Mouse (Mus musculus) intestine, embryonic 16.5 days (tissue): ENCODE measurements around the gene Kmt2d. TPM values are rescaled to one million over a fixed set of nuclear protein-coding genes. Genes with fewer than 3 reads are reported as not detected.
A peak's percentile ranks its signal among the peaks of the same experiment; 100 is the strongest.

ENCODE experiments used
- ATAC-seq: fragments of 200-750 bp; cut with Nextera tagmentation; 2 replicates; pipeline ENCODE4 v1.8.0; 2017; ENCODE audit warnings: moderate TSS enrichment, moderate library complexity
- H3K27ac ChIP-seq: fragments of 300-500 bp; sonication (generic); 2 replicates; pipeline ENCODE4 v1.5.1; 2014; ENCODE audit warnings: mild to moderate bottlenecking, low read length
- H3K27me3 ChIP-seq: fragments of 300-500 bp; sonication (generic); replicated peaks from 2 replicates; pipeline ENCODE4 v1.6.1; 2014; ENCODE audit warnings: low read length, control low read depth, mixed read lengths; ENCODE audit not compliant: control insufficient read depth, insufficient read depth
- H3K36me3 ChIP-seq: fragments of 300-500 bp; sonication (generic); 2 replicates; pipeline ENCODE4 v1.6.1; 2014; ENCODE audit warnings: low read length, control low read depth; ENCODE audit not compliant: control insufficient read depth, insufficient read depth
- H3K4me1 ChIP-seq: fragments of 300-500 bp; sonication (generic); 2 replicates; pipeline ENCODE4 v1.6.1; 2014; ENCODE audit warnings: low read length, control low read depth, mixed read lengths; ENCODE audit not compliant: control insufficient read depth, insufficient read depth
- H3K4me2 ChIP-seq: fragments of 300-500 bp; sonication (generic); 2 replicates; pipeline ENCODE4 v1.6.1; 2014; ENCODE audit warnings: low read depth, low read length, control low read depth
- H3K4me3 ChIP-seq: fragments of 300-500 bp; sonication (generic); 2 replicates; pipeline ENCODE4 v1.5.1; 2014; ENCODE audit warnings: mild to moderate bottlenecking, low read length
- H3K9ac ChIP-seq: fragments of 300-500 bp; sonication (generic); 2 replicates; pipeline ENCODE4 v1.6.1; 2014; ENCODE audit warnings: low read depth, low read length
- H3K9me3 ChIP-seq: fragments of 300-500 bp; sonication (generic); 2 replicates; pipeline ENCODE4 v1.6.1; 2016; ENCODE audit warnings: low read length, control low read depth; ENCODE audit not compliant: control insufficient read depth
- WGBS: fragments of 180-500 bp; shearing (Covaris S2); extraction: QIAGEN DNeasy Blood & Tissue Kit; methylation state at CpG from one replicate; pipeline ENCODE4 v1.1.7; 2014; 5-methylcytosine and 5-hydroxymethylcytosine counted together
- polyA plus RNA-seq: library from polyadenylated mRNA; unstranded; fragments of >200 nt; fragmentation: Nextera tagmentation; extraction: Ambion mirVana; gene quantifications from 2 replicates; pipeline ENCODE4 v1.2.1, GENCODE M21; 2015

Gene Kmt2d
- polyA plus RNA-seq, 1 experiment from 2014 or later = 7.7 TPM

DNA sequence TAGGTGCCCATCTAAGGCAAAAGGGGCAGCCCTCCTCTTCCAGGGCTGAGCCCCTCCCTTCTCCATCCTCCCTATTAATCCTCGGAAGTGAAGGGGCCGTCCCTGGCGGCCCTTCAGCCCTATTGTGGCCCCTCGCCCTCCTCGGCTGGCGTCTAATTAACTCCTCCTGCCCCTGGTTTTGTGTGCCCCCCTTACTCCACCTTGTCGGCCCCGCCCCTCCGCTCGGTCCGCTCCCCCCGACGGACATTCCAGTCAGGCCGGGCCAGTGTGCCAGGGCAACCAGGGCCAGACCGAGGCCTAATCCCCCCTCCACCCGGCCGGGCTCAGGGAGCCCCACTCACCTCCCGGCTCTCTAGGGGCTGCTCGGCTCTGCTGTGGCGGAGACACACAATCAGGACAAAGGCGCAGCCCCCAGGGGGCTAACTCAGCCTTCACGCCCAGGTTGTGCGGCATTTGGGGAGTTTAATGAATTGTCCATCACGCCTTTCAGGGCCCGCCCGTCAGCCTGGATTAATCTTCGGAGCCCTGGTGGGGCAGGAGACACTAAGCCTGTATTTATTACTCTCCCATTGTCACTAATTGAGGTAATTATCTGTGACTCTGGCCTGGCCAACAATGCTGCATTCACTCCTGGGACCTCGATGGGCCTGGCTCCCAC lies 73.0 kb downstream of the Kmt2d start:
- Histone ChIP-seq H3K9me3 (no peaks in the 10 kb centered on the region), H3K4me1 (peaks cover 5% of the 10 kb centered on the region; the same call in 1 of the 2 replicates), H3K4me2 (no peak overlapping the region), H3K9ac (no peak overlapping the region), H3K27me3 (peaks cover 79% of the 10 kb centered on the region), H3K27ac (no peak overlapping the region), H3K36me3 (no peaks in the 10 kb centered on the region), H3K4me3 (no peak overlapping the region)
- 7% methylated on average over 27 of the region's 28 CpGs for WGBS
- ATAC-seq = no peak

DNA sequence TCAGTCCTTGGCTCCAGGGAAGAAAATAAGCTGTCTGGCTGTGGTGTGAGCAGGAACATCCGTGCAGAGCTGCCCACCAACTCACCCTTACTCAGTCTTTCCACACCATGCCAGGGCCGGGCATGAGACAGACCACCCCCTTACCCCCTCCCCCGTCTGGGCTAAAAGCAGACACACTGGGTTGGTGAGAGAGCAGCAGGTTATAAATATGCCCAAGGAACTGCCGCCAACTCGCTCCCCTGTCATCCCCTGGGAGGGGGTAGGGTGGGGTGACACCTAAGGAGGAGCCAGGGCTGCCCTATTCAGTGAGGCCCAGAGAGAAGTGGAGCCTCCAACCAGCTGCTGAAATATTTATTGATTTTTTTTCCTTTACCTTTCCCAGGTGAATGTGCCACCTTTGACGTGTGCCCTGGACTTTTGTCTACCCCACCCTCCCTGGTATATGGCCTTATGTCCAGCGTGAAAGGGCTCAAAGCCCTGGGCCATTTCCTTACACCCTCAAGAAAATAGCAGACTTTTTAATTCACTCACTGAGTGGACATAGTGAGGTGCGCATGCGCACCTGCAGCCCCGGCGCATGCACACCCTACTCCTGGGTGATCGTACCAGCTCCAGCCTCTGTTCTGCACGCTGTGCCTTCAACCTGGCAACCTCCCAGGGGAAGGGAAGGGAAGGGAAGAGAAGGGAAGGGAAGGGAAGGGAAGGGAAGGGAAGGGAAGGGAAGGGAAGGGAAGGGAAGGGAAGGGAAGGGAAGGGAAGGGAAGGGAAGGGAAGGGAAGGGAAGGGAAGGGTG lies 74.0 kb downstream of the Kmt2d start:
- peaks cover 13% of the 10 kb centered on the region for H3K4me1 ChIP-seq
- peak; percentile 35; the same call in 1 of the 2 replicates for ATAC-seq
- 5% methylated on average over 13 of the region's 13 CpGs for WGBS
- H3K27me3 ChIP-seq = peaks cover 82% of the 10 kb centered on the region
- no peak overlapping the region for H3K27ac ChIP-seq
- no peak overlapping the region for H3K4me2 ChIP-seq
- no peak overlapping the region for H3K9ac ChIP-seq
- H3K4me3 ChIP-seq = no peak overlapping the region
- H3K36me3 ChIP-seq = no peaks in the 10 kb centered on the region
- H3K9me3 ChIP-seq = no peaks in the 10 kb centered on the region

DNA sequence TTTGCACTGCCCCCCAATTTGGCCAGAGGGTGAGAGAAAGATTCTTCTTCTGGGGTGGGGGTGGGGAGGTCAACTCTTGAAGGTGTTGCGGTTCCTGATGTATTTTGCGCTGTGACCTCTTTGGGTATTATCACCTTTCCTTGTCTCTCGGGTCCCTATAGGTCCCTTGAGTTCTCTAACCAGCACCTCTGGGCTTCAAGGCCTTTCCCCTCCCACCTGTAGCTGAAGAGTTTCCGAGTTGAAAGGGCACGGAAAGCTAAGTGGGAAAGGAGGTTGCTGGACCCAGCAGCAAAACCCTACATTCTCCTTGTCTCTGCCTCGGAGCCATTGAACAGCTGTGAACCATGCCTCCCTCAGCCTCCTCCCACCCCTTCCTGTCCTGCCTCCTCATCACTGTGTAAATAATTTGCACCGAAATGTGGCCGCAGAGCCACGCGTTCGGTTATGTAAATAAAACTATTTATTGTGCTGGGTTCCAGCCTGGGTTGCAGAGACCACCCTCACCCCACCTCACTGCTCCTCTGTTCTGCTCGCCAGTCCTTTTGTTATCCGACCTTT lies 77.8 kb downstream of the Kmt2d start:
- Histone ChIP-seq H3K4me2 (0 out of 2 replicates have a peak overlapping the region, but pooled peaks have one; percentile 43), H3K4me3 (peak overlapping the region; percentile 31), H3K27ac (no peak overlapping the region), H3K4me1 (peaks cover 27% of the 10 kb centered on the region), H3K9ac (no peak overlapping the region), H3K9me3 (no peaks in the 10 kb centered on the region), H3K36me3 (no peaks in the 10 kb centered on the region), H3K27me3 (peaks cover 95% of the 10 kb centered on the region)
- WGBS = 2% methylated on average over 13 of the region's 13 CpGs
- no peak for ATAC-seq

DNA sequence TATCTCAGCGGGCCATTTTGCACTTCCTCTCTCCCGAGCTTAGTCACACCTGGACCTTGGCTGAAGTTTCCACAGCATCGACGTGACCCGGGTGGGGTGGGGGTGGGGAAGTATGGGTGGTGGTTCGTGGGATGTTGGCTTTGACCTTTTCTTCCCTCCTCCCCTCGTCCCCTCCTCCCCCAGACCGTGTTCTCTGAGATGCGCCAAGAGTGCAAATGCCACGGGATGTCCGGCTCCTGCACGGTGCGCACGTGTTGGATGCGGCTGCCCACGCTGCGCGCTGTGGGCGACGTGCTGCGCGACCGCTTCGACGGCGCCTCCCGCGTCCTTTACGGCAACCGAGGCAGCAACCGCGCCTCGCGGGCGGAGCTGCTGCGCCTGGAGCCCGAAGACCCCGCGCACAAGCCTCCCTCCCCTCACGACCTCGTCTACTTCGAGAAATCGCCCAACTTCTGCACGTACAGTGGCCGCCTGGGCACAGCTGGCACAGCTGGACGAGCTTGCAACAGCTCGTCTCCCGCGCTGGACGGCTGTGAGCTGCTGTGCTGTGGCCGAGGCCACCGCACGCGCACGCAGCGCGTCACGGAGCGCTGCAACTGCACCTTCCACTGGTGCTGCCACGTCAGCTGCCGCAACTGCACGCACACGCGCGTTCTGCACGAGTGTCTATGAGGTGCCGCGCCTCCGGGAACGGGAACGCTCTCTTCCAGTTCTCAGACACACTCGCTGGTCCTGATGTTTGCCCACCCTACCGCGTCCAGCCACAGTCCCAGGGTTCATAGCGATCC lies 78.6 kb downstream of the Kmt2d start:
- ATAC-seq = no peak
- peak overlapping the region; percentile 31 for H3K4me3 ChIP-seq
- no peak overlapping the region for H3K27ac ChIP-seq
- H3K4me2 ChIP-seq = peak overlapping the region; percentile 43
- H3K9ac ChIP-seq = no peak overlapping the region
- no peaks in the 10 kb centered on the region for H3K9me3 ChIP-seq
- H3K27me3 ChIP-seq = peaks cover 94% of the 10 kb centered on the region
- H3K36me3 ChIP-seq = no peaks in the 10 kb centered on the region
- peaks cover 27% of the 10 kb centered on the region for H3K4me1 ChIP-seq
- 1% methylated on average over 75 of the region's 75 CpGs for WGBS

DNA sequence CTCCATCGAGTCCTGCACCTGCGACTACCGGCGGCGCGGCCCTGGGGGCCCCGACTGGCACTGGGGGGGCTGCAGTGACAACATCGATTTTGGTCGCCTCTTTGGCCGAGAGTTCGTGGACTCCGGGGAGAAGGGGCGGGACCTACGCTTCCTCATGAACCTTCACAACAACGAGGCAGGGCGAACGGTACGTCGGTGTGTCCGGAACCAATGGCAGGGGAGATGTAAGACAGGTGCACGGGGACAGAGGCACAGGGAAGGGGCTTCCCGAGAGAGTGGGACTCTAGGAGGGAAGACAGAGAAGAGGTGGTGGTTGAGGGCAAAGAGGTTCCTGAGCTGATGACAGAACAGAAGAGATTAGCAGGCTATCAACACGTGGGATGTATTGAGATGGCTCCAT lies 79.2 kb downstream of the Kmt2d start:
- Histone ChIP-seq H3K27me3 (peaks cover 90% of the 10 kb centered on the region), H3K9me3 (no peaks in the 10 kb centered on the region), H3K36me3 (no peaks in the 10 kb centered on the region), H3K9ac (no peak overlapping the region), H3K4me2 (no peak overlapping the region; the same call in 1 of the 2 replicates), H3K4me1 (peaks cover 24% of the 10 kb centered on the region), H3K4me3 (peak overlapping the region; percentile 6; the same call in 1 of the 2 replicates), H3K27ac (no peak overlapping the region)
- under 1% methylated on average over 23 of the region's 23 CpGs for WGBS
- ATAC-seq = no peak

DNA sequence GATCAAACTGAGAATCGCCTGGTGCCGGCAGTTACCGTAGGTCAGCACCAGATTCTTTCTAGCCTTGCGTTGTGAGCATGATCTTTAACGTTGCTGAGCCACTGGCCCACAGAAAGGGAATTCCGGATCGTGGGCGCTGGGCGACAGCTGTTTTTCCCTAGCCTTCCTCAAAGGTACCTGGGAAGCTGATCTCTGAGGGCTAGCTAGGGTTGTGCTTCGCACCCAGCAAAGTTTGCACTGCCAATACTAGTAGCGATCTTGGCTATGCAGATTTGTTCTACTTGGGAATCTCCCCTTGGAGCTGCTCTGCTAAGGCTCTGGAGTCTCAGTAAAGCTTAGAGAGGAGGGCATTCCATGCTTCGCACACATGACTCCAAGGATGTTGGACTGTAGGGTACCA lies 79.8 kb downstream of the Kmt2d start:
- WGBS = 1% methylated on average over 12 of the region's 12 CpGs
- Histone ChIP-seq H3K4me1 (peaks cover 24% of the 10 kb centered on the region), H3K4me2 (peak overlapping the region; percentile 52), H3K27ac (no peak overlapping the region), H3K4me3 (peak overlapping the region; percentile 40), H3K9me3 (no peaks in the 10 kb centered on the region), H3K9ac (no peak overlapping the region), H3K36me3 (no peaks in the 10 kb centered on the region), H3K27me3 (peaks cover 84% of the 10 kb centered on the region)
- no peak for ATAC-seq

DNA sequence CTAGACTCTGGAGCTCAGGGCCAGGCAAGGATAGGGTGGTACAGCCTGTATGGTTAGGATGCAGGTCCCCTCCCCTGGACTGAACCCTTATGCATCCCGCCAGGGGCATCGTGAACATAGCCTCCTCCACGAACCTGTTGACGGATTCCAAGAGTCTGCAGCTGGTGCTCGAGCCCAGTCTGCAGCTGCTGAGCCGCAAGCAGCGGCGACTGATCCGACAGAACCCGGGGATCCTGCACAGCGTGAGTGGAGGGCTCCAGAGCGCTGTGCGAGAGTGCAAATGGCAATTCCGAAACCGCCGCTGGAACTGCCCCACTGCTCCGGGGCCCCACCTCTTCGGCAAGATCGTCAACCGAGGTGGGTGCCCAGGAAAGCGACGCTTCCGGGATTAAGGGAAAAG lies 80.2 kb downstream of the Kmt2d start:
- Histone ChIP-seq H3K4me2 (peak overlapping the region; percentile 52), H3K36me3 (no peaks in the 10 kb centered on the region), H3K9ac (no peak overlapping the region)

DNA sequence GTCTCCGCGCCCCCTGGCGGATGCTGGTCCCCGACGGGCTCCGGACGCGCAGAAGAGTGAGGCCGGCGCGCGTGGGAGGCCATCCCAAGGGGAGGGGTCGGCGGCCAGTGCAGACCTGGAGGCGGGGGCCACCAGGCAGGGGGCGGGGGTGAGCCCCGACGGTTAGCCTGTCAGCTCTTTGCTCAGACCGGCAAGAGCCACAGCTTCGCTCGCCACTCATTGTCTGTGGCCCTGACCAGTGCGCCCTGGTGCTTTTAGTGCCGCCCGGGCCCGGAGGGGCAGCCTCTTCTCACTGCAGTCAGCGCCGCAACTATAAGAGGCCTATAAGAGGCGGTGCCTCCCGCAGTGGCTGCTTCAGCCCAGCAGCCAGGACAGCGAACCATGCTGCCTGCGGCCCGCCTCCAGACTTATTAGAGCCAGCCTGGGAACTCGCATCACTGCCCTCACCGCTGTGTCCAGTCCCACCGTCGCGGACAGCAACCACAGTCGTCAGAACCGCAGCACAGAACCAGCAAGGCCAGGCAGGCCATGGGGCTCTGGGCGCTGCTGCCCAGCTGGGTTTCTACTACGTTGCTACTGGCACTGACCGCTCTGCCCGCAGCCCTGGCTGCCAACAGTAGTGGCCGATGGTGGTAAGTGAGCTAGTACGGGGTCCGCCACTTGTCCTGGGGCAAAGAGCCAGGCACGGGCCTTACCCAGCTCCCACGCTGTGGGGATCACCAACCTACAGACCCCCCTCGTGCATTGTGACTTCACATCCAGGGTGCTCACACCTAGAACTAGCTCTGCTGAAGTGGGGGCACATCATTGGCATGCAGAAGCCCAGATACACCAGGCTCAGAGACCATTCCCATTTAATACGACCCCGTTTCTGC lies 81.1 kb downstream of the Kmt2d start, which contains the start of gene Wnt1:
Wnt1 (plus strand) TSS at position 197 of the 875 bp plus-strand sequence.
- Histone ChIP-seq H3K4me2 (peak within 1 kb of the TSS; percentile 52), H3K4me1 (peaks cover 24% of the 10 kb centered on the region), H3K27me3 (peaks cover 73% of the 10 kb centered on the region), H3K36me3 (no peaks in the 10 kb centered on the region), H3K9me3 (no peaks in the 10 kb centered on the region), H3K27ac (no peak within 1 kb of the TSS), H3K9ac (no peak within 1 kb of the TSS), H3K4me3 (peak within 1 kb of the TSS; percentile 40)
- peak; percentile 26; the same call in 1 of the 2 replicates for ATAC-seq
- WGBS = 3% methylated on average over 51 of the region's 51 CpGs

More for the DNA sequence above, 80.2 kb downstream of the Kmt2d start:
- Histone ChIP-seq H3K4me3 (peak overlapping the region; percentile 40), H3K9me3 (no peaks in the 10 kb centered on the region), H3K4me1 (peaks cover 24% of the 10 kb centered on the region), H3K27ac (no peak overlapping the region), H3K27me3 (peaks cover 82% of the 10 kb centered on the region)
- no peak for ATAC-seq
- under 1% methylated on average over 23 of the region's 23 CpGs for WGBS
